Mouse (Mus musculus): ENCODE results near the gene Tll2. TPM values are rescaled to one million over a fixed set of nuclear protein-coding genes. Genes with fewer than 3 reads are reported as not detected.

Gene Tll2
- 1 to 10 TPM; 1.0 to 1.6 TPM for total RNA-seq (2021)

DNA sequence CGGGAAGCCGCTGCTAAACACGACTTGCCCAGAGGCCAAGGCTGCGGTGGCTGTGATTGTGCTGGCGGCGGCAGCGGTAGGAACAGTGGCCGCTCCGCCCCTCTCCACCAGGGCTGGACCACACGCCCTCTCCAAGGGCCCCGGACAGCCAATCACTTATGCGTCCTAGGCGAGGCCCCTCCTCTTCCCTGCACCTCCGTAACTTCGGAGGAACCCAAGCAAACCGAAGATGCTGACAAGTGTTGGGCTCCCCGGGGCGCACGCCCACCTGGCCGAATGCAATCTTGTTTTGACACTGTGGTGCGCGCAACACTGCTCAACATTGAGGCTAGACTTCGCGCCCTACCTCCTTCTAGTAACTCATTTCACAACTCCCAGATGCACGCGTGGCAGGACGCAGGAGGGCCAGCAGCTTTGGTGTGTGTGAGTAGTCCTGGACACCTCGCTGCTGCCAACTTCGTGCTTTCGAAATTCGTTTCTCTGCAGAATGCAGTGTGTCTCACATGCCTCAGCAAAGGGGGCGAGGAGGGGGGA lies at the start of gene Tll2:
Tll2 (minus strand) TSS at position 25 of the 534 bp plus-strand sequence.
- intact Hi-C loops (cut with DNase I), result no loop called here
- DNase-seq (ENCODE audit: low spot score in 2 of 2), result peak; percentile 32 to 50

DNA sequence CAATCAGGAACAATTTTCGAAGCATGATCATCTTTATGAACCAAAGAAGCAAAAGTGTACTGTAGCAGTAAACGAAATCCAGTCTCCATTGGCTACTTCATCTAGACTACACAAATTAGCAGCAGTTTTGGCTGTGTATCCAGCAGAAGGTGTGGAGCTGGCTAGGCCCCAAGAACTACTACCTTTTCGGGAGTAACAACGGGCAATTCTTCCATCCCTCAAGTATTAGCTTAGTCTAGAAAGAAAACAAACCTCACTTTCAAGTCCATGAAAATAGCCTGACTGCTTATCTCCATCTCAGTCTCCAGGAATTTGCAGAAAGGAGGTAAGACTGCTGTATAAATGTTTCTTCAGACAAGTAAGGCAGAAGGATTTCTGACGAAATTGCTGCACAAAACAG lies 47.9 kb upstream of the Tll2 start:
- intact Hi-C loops (cut with DNase I), result no loop called here
- DNase-seq (ENCODE audit: low spot score in 2 of 2), result no peak

DNA sequence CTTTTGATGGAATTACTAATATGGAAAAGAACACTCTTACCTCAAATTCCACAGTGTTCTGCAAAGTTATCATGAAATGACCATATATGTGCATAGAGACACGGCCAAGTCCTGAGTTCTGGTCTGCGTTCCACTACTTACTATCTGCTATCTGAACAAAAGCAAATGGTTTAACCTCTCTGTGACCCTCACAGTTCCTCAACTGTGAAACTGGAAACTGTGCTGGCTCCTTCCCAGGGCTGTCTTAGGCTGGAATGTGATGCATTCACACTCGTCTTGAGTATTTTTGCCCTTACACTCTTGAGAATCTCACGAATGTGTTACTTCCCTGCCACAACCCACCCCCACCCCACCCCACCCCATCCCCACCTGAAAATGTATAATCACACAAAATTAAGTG lies 42.3 kb upstream of the Tll2 start:
- intact Hi-C loops (cut with DNase I), result no loop called here
- no peak for DNase-seq (ENCODE audit: low spot score in 2 of 2)

DNA sequence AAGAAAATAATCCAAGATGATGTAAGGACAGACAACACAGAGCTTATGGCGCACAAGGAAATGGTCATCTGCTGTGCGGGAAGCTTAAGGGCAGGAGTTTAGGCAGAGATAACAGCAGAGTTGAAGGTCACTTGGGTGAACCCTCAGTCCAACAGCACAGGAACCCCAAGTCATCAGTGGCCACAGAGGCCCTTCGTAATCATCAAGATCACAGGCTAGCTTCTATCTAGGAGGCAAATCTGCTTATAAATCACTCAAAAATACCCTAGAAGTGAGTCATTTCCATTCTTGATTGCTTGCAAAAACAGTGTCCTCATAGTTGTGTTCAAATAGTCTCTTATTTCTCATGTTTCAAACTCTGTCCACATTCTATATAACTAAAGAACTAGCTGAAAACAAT lies 41.6 kb upstream of the Tll2 start:
- no peak for DNase-seq (ENCODE audit: low spot score in 2 of 2)
- intact Hi-C loops (cut with DNase I), result no loop called here

DNA sequence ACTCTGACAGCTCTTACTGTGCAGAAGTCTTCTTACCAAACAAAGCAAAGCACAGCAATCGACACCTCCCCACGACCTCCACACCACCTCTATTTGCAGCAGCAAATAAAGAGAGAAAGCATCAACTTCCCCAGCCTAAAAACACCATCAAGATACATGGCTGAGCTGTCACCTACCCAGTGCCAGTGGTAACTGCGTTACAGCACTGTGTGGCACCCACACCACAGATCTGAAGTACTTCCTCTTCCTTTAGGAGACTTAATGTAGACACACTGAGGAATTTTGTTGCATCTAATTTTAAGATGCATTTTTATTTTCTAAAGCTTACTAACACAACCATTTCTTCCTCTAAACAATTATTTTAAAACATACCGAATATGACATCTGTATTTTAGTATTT lies 39.6 kb upstream of the Tll2 start:
- intact Hi-C loops (cut with DNase I), result no loop called here
- no peak for DNase-seq (ENCODE audit: low spot score in 2 of 2)

DNA sequence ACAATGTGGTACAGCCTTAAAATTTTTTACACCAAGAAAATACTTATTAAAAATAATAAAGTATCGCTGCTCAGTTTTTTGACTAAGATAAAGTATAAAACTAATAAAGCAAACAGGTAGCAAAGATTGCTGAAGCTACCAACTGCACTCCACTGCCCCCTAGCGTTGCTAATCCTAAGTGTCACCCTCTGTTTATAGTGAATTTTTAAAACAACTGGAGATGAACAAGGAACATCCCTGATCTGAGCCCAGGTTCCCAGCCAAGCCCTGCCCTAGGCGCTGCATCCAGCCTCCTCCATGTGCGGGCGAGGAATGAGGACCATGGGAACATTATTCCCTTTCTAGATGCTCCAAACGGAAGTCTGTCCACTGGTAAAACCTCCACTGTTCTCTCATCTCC lies 37.9 kb upstream of the Tll2 start:
- intact Hi-C loops (cut with DNase I), result loop anchor here (5.0 kb wide), 1 partner anchor 157 kb away; no protein-coding TSS in a partner anchor
- DNase-seq (ENCODE audit: low spot score in 2 of 2), result peak; percentile 26 to 39

DNA sequence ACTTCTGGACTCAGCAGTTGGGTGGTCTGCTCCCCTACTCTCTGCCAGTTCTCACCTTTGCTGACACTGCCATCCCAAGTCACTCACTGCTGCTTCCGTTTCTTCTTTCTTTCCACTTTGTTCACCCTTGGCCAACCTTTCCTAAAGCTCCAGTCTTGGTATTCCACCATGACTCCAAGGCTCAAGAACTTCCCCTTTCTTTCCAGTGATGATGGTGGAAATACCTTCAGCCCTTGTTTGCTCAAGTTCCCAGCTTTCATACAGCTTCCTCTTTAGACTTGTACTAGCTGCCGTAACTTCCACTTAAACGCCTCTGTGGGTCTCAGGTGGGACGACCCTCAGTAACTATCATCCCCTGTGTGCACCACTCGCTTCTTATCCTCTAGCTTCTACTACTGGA lies 35.4 kb upstream of the Tll2 start:
- no peak for DNase-seq (ENCODE audit: low spot score in 2 of 2)
- intact Hi-C loops (cut with DNase I), result loop anchor here (5.0 kb wide), 1 partner anchor 155 kb away; no protein-coding TSS in a partner anchor

DNA sequence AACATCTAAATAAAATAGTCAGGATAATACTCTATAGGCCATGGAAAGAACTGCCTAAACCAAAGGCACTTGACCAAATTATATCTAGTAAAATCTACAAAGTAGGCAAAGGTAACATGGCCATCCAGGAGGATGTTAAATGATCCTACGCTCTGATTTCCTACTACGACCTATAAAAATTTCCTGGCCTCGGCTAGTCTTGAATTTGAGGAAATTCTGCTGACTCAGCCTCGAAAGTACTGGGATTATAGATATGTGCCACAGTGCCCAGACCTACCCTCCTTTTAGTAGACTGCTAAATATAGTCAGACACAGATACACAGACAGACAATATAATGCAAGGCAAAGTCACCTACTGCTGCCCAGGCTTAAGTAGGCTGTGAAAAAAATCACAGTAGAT lies 27.1 kb upstream of the Tll2 start:
- no peak for DNase-seq (ENCODE audit: low spot score in 2 of 2)
- intact Hi-C loops (cut with DNase I), result no loop called here

DNA sequence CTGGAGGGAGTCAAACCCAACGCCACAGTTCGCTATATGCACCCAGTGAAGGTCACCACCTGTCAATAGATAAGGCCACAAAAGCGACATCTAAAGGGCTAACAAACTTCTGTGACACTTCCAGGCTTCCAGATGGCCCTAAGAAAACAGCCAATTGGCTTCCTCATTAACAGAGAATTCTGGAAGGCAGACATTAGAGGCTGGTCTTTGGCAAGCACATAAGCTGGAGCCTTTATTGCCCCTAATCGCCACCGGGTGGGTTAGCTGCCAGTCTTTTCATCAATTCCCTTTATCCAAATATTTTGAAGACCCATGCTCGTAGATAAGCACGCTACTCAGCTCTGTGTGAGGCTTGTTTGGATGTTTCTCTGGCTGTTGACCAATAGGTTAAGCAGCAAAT lies 1.7 kb upstream of the Tll2 start:
- intact Hi-C loops (cut with DNase I), result no loop called here
- no peak for DNase-seq (ENCODE audit: low spot score in 2 of 2)

DNA sequence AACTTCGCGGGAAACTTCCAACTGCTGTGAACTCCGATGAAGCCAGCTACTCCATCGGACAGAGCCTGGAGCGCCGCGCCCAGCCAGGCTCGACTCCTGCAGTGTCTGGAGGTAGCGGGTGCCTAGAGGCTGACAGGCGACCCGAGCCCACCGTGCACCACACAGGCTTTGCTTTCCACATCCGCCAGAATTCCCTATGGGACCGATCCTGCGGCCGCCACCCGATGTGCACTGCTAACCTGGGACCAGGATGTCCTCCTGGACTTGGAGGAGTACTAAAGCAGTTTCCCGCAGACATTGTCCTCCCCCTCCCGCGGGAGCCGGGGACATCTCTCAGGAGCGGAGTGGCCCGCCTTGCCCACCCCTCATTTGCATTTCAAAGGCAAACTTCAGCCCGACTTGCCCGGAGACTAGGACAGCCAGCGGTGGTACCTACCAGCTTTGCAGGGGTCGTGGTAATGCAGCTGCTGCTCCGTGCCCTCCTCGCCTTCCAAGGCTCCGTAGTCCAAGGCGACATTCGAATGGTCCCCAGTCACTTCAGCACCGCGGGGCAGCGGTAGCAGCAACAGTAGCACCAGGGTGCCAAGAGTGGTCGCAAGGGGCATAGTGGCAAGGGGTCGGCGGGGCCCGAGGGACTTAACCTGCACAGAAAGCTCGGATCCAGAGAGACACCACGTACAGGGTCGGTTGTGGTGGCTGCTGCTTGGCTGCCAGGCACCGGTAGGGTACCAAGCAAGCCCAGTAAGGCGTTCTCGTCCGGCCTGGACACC lies 409 bp downstream of the Tll2 start:
- no peak for DNase-seq (ENCODE audit: low spot score in 2 of 2)
- intact Hi-C loops (cut with DNase I), result no loop called here

DNA sequence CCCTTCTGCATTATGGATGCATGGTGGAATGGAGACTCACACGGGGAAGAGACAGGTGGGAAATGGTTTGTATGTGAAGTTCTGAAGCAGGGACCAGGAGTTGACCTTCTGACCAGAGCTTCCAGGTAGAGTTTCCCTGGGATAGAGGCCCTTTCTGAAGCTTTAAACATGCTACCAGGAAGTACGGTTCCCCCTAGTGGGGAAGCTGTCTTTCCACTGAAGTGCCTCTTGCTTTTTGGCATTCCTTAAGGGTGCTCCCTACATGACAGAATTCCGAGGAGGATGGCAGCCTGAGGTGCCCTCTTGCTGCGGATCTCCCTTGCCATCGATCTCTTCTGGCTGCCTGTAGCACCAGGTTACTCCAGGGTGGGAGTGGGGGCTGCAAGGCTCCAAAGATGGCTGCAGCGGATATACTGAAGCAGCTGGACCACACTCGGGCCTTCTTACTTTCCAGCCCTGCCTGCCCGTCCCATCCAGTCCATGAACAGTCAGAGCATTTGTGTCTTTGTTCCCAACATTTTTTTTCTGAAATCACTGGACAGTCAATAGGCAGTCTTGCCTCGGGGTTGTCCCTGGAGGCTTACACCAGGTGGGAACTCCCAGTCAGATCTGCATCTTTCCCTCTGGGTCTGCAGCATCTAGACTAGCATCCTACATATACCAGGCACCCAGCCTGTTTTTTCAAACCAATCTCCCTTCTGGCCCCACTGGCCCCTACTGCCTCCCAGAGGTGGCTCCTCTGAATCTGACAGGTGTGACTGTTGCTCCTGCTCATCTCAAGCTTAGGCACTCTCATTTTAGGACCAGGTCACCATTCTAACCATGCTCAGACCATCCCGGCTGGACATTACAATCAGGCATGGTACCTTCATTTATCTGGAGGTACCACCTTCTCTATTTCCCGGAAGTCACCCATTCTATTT lies 2.2 kb downstream of the Tll2 start:
- intact Hi-C loops (cut with DNase I), result loop anchor here (2.0 to 5.0 kb wide), 2 partner anchors 100 to 117 kb away; no protein-coding TSS in a partner anchor
- DNase-seq (ENCODE audit: low spot score in 2 of 2), result peak; percentile 38 to 49

DNA sequence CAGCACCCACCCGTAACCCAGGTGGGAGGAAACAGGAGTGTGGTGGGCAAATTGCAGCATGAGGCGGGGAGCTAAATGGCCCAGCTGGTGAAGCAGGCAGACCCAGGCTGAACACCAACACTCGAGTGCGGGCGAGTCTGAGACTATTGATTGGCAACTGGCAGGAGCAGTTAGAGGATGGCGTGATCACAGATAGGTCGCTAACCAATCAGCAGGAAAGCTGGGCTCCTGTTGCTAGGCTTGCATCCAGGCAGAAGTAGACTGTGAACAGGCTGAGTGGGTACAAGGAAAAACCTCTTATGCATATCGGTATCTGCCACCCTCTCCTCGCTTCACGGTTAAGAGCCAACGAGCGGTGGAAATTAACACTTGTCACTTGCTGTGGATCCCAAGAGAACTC lies 9.0 kb downstream of the Tll2 start:
- peak; percentile 64 to 81 for DNase-seq (ENCODE audit: low spot score in 2 of 2)
- intact Hi-C loops (cut with DNase I), result no loop called here

DNA sequence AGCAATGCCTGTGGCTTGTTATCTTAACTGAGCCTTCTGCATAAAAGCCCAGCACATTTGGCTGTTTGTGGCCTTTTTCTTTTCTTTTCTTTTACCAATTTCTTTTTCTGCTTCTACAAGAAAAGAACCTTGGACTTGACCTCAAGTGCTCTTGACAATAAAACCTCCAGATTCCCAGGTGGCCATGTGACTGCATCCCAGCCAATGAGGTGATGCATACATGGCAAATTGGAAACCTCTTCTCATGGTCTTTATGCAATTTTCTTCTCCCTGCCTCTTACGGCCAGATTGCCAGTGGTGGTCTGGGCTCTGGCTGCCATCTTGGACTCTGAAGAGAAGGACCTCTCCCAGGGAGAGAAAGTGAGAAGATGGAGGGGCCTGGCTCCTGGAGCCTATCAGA lies 13.3 kb downstream of the Tll2 start:
- DNase-seq (ENCODE audit: low spot score in 2 of 2), result no peak
- intact Hi-C loops (cut with DNase I), result no loop called here

DNA sequence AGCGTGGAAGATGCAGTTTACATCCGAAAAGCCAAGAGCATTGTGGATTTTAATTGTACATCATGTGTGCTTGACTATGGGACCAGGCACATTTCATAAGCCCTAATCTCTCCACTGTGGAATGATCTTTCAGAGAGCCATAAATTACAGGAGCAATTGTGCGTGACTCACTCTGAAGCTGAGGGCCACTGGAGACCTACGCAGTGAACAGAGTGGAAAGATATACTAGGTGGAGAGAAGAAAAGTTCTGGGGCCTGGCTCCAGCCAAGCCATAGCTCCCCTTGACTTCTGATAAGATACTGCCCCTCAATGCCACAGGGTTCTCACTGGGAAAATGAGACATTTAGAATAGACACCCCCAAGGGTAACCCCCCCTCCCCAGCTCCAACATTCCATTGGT lies 13.7 kb downstream of the Tll2 start:
- intact Hi-C loops (cut with DNase I), result no loop called here

DNA sequence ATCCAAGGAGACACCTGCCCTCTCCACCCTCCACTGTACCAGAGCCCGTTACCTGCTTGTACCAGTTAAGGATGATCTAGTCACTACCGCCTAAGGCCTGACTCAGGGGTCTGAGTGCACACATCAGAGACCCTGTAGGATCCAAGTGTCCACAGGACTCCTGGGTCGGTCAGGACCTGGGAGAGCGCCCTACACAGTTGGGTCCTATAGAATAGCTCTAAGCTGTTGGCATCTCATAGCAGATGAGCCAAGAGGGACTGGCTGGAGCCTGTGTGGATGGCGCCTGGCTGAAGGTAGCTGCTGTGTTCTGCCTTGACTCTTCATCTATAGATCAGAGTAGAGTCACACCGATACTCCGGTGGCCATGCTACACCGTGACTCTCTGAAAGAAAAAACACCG lies 14.9 kb downstream of the Tll2 start:
- no peak for DNase-seq (ENCODE audit: low spot score in 2 of 2)
- intact Hi-C loops (cut with DNase I), result no loop called here

More for the DNA sequence above, 13.7 kb downstream of the Tll2 start:
- DNase-seq (ENCODE audit: low spot score in 2 of 2), result no peak

DNA sequence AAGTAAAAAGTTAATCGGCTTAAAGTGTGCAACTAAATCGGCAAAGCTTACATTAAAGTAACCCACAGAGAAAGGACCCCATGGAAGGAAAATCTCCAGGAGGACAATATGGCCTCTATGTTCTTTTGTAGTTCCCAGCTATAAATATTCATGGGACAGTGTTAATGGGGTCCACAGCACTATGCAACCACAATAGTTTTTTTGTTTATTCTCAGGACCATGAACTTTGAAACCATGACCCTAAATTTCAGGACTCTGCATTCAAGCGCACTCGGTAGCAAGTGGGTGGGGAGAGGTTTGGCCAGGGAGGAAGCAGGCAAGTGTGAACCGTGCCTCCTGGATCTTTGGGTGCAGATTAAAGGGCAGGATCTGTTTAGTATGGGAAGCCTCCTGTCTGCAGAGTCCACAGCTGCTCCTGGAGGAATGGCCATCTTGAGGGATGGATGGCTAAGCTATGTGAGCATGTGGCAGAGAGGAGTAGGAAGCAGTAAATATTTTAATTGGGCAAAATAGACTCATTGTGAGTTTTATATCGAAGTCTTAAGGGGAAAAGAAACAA lies 15.7 kb downstream of the Tll2 start:
- intact Hi-C loops (cut with DNase I), result no loop called here
- DNase-seq (ENCODE audit: low spot score in 2 of 2), result no peak

DNA sequence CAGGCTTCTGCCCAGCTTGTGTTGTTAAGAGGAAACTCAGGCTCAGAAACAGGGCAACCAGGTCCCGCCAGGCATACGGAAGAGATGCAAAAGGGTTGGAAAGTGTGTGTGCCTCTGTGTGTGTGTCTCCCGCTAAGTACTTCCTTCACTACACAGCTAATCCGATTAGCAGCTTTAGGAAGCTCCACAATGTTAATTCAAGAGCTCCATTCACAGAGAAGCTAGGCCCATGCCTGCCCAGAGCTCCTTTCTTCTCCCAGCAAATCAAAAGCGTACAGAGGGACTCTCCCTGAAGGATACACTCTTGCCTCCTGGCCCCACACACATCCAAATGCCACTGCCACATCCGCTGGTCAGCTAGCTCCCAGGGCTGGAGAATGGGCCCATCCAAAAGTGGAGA lies 29.3 kb downstream of the Tll2 start:
- no peak for DNase-seq (ENCODE audit: low spot score in 2 of 2)
- intact Hi-C loops (cut with DNase I), result no loop called here

DNA sequence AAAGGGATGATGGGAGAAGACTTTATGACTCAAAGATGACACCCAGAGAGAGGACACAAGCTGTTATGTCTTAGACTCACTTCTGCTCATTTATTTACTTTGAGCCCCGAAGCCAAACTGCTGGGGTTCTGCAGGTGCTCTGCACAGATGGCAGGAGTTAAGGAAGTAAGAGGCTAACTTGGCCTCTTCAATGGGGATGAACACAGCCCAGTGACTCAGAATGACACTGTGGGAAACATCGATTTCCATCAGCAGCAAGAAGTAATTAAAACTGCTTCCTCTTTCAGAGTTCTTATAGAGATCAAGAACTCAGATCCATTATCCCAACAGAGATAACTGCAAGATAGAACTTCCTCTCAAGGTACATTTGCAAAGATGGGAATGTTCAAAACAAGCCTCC lies 29.8 kb downstream of the Tll2 start:
- no peak for DNase-seq (ENCODE audit: low spot score in 2 of 2)
- intact Hi-C loops (cut with DNase I), result no loop called here

DNA sequence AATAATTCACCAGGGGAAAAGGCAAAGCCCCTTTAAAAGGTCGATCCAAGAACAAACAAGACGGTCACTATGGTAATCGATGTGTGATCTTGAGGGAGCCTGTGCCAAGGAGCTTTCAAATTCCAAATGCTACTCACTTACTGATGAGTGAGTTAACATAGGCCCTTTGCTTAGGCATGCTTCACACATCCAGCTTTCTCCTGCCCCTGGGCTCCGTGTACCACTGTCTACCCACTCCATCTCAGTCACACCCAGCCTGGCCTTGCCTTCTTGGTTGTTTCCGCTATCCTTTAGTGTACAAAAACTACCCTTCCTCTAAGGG lies 40.8 kb downstream of the Tll2 start:
- intact Hi-C loops (cut with DNase I), result no loop called here
- DNase-seq (ENCODE audit: low spot score in 2 of 2), result no peak

DNA sequence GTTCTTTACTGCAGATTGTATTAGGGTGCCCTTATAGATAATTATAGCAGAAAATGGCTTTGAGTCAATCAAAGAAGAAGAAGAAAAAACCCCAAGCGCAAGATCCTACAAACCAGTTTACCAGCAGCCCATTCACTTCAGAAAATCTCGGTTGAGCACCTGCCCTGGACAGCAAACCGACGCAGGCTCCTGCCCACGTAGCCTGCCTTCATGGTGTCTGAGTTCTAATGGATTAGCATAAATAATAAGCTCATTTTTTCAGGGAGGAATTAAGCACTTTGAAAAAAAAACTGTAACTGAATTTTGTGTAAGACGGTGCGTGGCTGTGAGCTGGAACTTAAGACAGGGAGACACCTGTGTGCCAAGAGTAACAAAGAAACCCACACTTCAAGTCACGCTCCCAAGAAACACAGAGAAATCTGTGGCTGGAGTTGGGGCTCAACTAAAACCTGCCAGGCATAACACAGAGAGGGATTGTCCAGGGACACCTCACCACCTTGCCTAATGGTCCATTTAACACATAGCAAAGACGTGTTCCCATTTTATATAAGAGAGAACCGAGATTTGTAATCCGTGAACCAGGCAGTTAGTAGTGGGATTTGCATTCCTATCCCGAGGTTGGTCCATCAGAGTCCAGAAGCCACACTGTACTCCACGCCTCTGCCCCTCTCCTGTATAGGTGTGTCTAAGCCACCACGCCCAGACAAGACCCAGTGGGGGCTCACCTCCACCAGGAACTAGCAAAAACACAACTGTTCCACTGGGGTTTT lies 41.3 kb downstream of the Tll2 start:
- DNase-seq (ENCODE audit: low spot score in 2 of 2), result no peak
- intact Hi-C loops (cut with DNase I), result no loop called here

Measured in left cerebral cortex, postnatal 25 days (tissue).